Mouse (Mus musculus): ENCODE measurements around the gene Sf3b5. TPM values are rescaled to one million over a fixed set of nuclear protein-coding genes. Genes with fewer than 3 reads are reported as not detected.

Sf3b5 gene
- total and polyA plus RNA-seq, 3 experiments: 41.9 to 51.3 (median 49.1) TPM

DNA sequence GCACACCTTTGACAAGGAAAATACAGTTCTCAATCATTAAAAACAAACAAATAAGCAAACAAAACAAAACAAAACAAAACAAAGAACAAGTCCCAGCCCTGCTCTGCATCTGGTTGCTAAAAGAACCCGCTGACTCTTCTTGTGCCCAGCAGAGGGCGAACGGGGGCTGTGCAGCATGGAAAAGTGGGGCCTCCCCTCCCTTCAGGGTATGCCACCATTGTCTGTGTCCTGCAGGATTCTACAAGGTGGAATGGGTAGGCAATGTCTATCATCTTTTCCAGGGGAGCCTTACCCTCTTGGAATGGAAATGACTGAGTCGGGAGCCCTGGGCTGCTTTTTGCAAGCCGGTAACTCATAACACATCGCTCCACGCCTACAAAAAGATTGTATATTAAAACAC, 13.4 kb downstream of the Sf3b5 start:
- dilution Hi-C loops (cut with MboI; ENCODE audit: extremely low pct_ligation_motif_present, extremely low pct_unique_long_range_greater_than_20kb, low sequenced_read_pairs): no loop called here
- peaks cover 3 to 18% of the 10 kb centered on the region in 2 experiments; a peak in 3 of 4 replicates for H3K4me1 ChIP-seq (ENCODE audit: control insufficient read depth in 1 of 2, insufficient read depth in 2 of 2)
- TF ChIP-seq NRF1 (IDR thresholded peaks at IDR 0.05; ENCODE audit: low read depth, low read length) (no peak), USF2 (conservative IDR thresholded peaks at IDR 0.05; ENCODE audit: low read depth, low read length) (no peak), MAZ (IDR thresholded peaks at IDR 0.05; ENCODE audit: low read depth, low read length) (no peak), HCFC1 (IDR thresholded peaks at IDR 0.05; ENCODE audit: low read depth, low read length) (no peak), CHD2 (IDR thresholded peaks at IDR 0.05; ENCODE audit: low read length) (no peak), MAX (IDR thresholded peaks at IDR 0.05; ENCODE audit: low read length) (no peak), JUN (IDR thresholded peaks at IDR 0.05; ENCODE audit: insufficient read depth, low read depth, low read length) (no peak), E2F4 (IDR thresholded peaks at IDR 0.05; ENCODE audit: insufficient replicate concordance, low read depth, low read length) (no peak), POLR2A (IDR thresholded peaks at IDR 0.05; ENCODE audit: low read depth, low read length) (no peak), GABPA (IDR thresholded peaks at IDR 0.05; ENCODE audit: insufficient replicate concordance, low read depth, low read length) (no peak), ZMIZ1 (IDR thresholded peaks at IDR 0.05; ENCODE audit: low read depth, low read length) (no peak), ZC3H11A (IDR thresholded peaks at IDR 0.05; ENCODE audit: low read depth, low read length) (peak; percentile 34), CTCF (conservative IDR thresholded peaks at IDR 0.05 in 1 of 2, IDR thresholded peaks at IDR 0.05 in 1 of 2; ENCODE audit: low read depth in 2 of 2, low read length in 2 of 2) (peak; percentile 37 to 81; a peak in 3 of 4 replicates), POLR2AphosphoS2 (IDR thresholded peaks at IDR 0.05; ENCODE audit: low read depth, low read length) (no peak), USF1 (IDR thresholded peaks at IDR 0.05; ENCODE audit: low read depth, low read length) (no peak), NELFE (IDR thresholded peaks at IDR 0.05; ENCODE audit: low read depth, low read length) (no peak), JUND (conservative IDR thresholded peaks at IDR 0.05; ENCODE audit: low read depth, low read length) (no peak), ETS1 (conservative IDR thresholded peaks at IDR 0.05; ENCODE audit: low read depth, low read length) (no peak), TCF12 (IDR thresholded peaks at IDR 0.05; ENCODE audit: low read depth, low read length) (no peak), TBP (conservative IDR thresholded peaks at IDR 0.05; ENCODE audit: low read depth, low read length) (no peak), ZNF384 (IDR thresholded peaks at IDR 0.05; ENCODE audit: low read depth, low read length) (no peak), CHD1 (IDR thresholded peaks at IDR 0.05; ENCODE audit: low read depth, low read length) (no peak), PAX5 (IDR thresholded peaks at IDR 0.05; ENCODE audit: low read length) (no peak), MEF2A (IDR thresholded peaks at IDR 0.05; ENCODE audit: borderline replicate concordance, low read depth, low read length) (no peak), SMC3 (IDR thresholded peaks at IDR 0.05; ENCODE audit: low read depth, low read length) (peak; percentile 82), KAT2A (IDR thresholded peaks at IDR 0.05; ENCODE audit: insufficient replicate concordance, low read length) (no peak), RAD21 (IDR thresholded peaks at IDR 0.05; ENCODE audit: low read depth, low read length) (peak; percentile 74), MXI1 (IDR thresholded peaks at IDR 0.05; ENCODE audit: low read depth, low read length) (no peak), ELF1 (IDR thresholded peaks at IDR 0.05; ENCODE audit: low read depth, low read length) (no peak), RCOR1 (conservative IDR thresholded peaks at IDR 0.05; ENCODE audit: low read depth, low read length) (no peak), MYC (IDR thresholded peaks at IDR 0.05; ENCODE audit: low read depth, low read length) (no peak)

More for the DNA sequence above, 13.4 kb downstream of the Sf3b5 start:
- peaks cover 0 to 1% of the 10 kb centered on the region in 2 experiments for H3K36me3 ChIP-seq (replicated peaks in 1 of 2; ENCODE audit: control insufficient read depth in 1 of 2, insufficient read depth in 1 of 2, low read length in 1 of 2)
- no peak overlapping the region for H3K4me3 ChIP-seq (replicated peaks in 1 of 3; ENCODE audit: low read depth in 2 of 3, low read length in 2 of 3, poor library complexity in 1 of 3)
- no peak overlapping the region for H3K4me2 ChIP-seq (ENCODE audit: insufficient read depth, low read depth, poor library complexity, severe bottlenecking)
- H3K27ac ChIP-seq (ENCODE audit: insufficient read depth, low read depth): no peak overlapping the region
- no peaks in the 10 kb centered on the region for H3K27me3 ChIP-seq (replicated peaks)
- no peak overlapping the region for H3K9ac ChIP-seq (ENCODE audit: insufficient read depth, low read depth)
- no peaks in the 10 kb centered on the region for H3K79me2 ChIP-seq (replicated peaks; ENCODE audit: control insufficient read depth, extremely low read depth, insufficient read depth, poor library complexity, severe bottlenecking)
- no peaks in the 10 kb centered on the region for H3K9me3 ChIP-seq (replicated peaks; ENCODE audit: low read length)
- peak; percentile 33 for DNase-seq (ENCODE audit: extremely low read depth)
- in situ Hi-C loops (cut with MboI; ENCODE audit: low pct_ligation_motif_present, low pct_unique_long_range_greater_than_20kb, low sequenced_read_pairs): loop anchor here (5.0 kb wide), 1 partner anchor 404 kb away; no protein-coding TSS in a partner anchor

All from CH12.LX (cell line).